Mouse (Mus musculus) heart, adult 2 months (tissue): ENCODE data around the gene Pms1.
"Not testable (repeated sequence)": the region's sequence is repeated elsewhere in the genome, so short reads cannot be mapped to it uniquely, and the experiment has no call there.

Experiments
- CTCF ChIP-seq: fragments of 200-600 bp; IDR thresholded peaks from 2 replicates; pipeline ENCODE4 v1.8.1; 2022; ENCODE audit warnings: antibody characterized with exemption, mild to moderate bottlenecking, moderate library complexity
- EP300 ChIP-seq: fragments of 200-500 bp; IDR thresholded peaks from 2 replicates; pipeline ENCODE4 v1.6.1; 2011; ENCODE audit warnings: low read depth, low read length, control low read depth; ENCODE audit not compliant: insufficient read depth
- POLR2A ChIP-seq: fragments of 200-500 bp; IDR thresholded peaks from 2 replicates; pipeline ENCODE4 v1.6.1; 2011; ENCODE audit warnings: mild to moderate bottlenecking, low read depth, low read length, control low read depth; ENCODE audit not compliant: insufficient read depth

- not testable (repeated sequence) for TF ChIP-seq CTCF, POLR2A, EP300
Measured at GRCm38 (mm10) chr1:53264958-53265612, 31.7 kb downstream of the Pms1 start.
